Mouse (Mus musculus): ENCODE results near the gene Abat.

The Abat gene

GRCm38 (mm10) chr16:8669432-8669831 is 156.2 kb downstream of the Abat start:
- in situ Hi-C loops (cut with MseI, MboI) = no loop called here

DNA sequence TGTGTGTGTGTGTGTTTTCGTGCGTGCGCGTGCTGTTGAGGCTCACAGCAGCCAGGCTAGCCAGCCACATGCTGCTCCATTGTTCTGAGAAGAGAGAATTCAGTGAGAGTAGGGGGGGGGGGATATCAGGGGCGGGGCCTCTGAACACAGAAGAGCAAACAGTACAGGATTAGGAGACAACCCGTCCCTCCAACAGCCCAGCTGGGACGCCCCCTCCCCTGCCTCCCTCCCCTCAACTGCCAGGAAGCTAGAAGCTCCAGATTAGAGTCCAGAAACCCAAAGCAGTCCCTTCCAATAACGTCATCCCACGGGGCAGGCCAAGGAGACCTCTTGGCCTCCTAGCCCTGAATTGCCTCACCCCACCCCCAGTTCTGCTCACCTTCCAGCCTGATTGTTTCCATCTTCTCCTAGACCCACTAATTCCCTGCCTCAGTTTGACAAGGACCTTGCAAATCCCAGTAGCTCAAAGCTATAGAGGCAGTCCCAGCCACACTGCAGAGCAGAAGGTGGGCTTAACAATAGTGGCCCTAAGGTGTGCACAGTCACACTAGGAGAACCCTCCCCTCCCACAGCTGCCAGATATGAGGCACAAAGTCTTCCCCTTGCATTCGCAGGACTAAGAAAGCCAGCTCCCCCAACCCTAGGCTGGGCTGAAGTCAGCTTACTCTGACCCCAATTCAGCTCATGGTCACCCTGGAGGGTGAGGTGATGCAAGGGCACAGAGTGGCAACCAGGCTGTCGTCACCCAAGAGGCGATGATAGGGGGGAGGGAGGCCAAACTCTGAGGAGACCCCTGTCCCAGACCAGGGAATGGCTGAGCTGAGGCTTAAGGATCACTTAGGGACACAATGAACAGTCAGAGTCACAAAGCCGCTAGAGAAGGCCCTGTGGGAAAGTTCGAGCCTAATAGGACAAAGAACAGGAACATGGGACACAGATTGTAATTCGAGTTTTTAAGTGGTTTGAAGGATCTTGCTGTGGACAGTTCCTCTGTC is 157.1 kb downstream of the Abat start:
- in situ Hi-C loops (cut with MseI, MboI) = loop anchor here (5.0 kb wide), 3 partner anchors 178 to 263 kb away; no protein-coding TSS in a partner anchor
